Mouse (Mus musculus): ENCODE data around the gene Wrnip1.

DNA sequence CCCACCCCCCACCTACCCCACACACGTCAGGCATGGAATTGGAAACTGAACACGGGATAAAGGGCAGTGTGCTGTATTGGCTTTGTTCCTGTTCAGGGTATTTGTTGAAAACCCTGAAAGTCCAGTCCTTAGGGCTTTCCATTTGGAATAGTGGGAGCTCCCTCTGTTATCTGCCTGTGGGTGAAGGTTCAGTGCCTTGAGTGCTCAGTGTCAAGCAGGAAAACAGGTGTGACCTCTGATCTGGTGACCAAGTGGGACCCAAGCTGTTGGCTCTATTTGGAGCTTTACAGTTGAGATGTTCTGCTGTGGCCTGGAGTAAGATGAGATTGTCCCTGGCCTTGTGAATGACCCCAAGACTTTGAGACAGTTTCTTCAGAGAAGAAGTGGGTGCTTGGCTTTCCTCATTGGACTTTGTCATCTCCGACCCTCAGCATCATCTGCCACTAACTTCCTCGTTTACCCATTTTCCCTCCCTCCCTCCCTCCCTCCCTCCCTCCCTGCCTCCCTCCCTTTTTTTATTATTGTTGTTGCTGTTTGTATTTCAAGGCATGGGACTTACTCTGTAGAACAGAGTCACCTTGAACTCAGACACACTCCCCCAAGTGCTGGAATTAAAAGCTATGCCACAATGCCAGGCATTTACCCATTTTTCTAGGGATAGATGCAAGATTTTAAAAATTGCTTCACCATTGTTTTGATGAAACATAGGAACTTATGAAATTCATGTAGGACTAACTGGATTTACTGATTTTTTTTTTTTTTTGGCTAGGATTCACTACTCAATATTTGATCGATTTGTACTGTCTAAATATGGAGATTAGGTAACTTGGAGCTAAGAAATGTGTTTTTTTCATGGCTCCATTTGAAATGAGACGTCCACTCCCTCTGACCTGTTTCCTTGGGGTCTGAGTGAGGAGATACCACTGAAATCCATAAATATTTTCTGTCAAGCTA is 22.8 kb downstream of the Wrnip1 start:
- TF ChIP-seq EP300 (IDR thresholded peaks at IDR 0.05; ENCODE audit: low read depth) (no peak), CTCF (IDR thresholded peaks at IDR 0.05; ENCODE audit: low read depth) (no peak)

All from heart, postnatal 0 days (tissue).